Mouse (Mus musculus): ENCODE results near the gene Gab3.
A peak's percentile ranks its signal among the peaks of the same experiment; 100 is the strongest.

Gab3 gene

DNA sequence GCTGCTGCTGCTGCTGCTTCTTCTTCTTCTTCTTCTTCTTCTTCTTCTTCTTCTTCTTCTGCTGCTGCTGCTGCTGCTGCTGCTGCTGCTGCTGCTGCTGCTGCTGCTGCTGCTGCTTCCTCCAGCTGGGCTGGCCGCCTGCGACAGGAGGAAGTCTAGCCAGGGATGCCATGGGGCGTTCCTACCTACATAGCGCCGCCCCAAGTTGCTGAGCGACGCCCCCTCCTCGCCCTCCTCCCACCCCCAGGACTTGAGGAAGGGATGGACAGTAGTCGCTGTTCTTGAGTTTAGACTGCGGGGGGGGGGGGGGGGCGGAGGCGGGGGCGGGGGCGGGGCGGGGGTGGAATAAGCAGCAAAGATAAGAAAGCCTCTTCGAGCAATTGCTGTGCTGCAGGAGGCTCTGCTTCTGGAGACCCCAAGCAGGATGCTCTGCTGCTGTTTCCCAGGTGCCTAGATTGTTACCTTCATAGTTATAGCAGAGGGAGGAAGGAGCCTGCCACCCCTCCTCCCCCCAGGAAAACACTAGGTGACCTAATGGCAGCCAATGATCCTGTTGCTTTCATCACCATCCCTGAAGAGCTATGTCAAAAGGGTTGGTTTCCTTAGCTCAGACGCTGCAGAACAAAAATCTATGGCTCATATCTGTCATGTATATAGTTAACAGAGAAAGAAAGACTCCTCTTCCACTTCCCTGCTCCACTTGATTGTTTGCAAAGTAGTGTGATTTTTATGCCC lies at the start of gene Gab3:
TSS of gene Gab3 (minus strand) at position 685 of the 735 bp plus-strand sequence.
- peak; percentile 9 for DNase-seq (ENCODE audit: low spot score in 2 of 2)

DNA sequence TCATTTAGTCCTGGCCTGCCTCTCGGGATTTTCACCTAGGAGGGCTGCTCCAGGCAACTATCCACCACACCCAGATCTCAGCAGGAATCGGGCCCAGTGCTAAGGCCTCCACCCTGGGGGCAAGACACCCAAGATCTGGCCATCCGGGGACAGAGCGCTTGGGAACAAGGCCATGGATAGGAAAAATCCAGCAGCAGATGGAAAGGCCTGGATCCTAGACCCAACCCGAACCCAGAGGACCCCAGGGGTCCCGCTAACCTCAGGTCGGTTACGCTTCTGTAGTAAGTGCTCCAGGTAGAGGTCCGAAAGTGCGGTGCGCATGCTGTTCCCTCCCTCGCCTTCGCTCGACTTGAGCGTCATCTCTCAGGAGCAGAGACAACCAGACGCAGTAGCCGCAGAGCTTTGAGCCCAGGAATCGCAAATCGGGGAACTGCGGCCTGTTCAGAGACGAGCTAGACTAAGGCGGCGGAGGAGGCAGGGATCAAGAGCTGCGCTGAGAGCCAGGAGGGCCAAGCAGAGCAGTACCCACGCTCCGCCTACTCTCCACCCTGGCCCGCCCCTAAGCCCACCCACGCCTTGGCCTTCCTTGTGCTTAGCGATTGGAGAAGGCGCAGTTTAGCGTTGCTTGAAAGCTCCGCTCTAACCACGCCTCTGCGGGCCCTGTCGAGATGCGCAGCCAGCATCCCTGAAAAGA lies 45.4 kb upstream of the Gab3 start, which contains the start of gene Mpp1:
TSS of gene Mpp1 (minus strand) at position 550 of the 694 bp plus-strand sequence.
- DNase-seq (ENCODE audit: low spot score in 2 of 2), result peak; percentile 26 to 36

DNA sequence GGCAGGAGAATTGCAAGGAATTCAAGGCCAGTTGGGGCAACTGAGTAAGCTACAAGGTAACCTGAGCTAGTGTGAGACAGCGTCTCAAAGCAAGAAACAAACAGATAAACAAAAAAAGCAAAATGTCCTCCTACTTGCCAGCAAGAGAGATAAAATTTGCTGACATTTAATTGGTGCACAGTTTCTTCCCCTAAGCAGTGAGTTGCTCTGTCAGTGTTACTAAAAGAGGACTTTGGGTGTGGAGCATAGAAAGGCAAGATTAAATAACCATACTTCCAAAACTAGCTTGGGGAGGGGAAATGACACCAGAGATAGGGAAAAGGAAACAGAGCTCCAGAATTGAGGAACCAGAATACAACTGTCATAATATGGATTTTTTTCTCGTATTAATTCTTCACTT lies 44.2 kb upstream of the Gab3 start:
- no peak for DNase-seq (ENCODE audit: low spot score in 2 of 2)

GRCm38 (mm10) chrX:75128333-75128980 lies 43.2 kb upstream of the Gab3 start:
- DNase-seq (ENCODE audit: low spot score in 2 of 2), result no peak

GRCm38 (mm10) chrX:75126893-75127292 lies 41.6 kb upstream of the Gab3 start:
- no peak for DNase-seq (ENCODE audit: low spot score in 2 of 2)

GRCm38 (mm10) chrX:75125606-75126005 lies 40.3 kb upstream of the Gab3 start:
- no peak for DNase-seq (ENCODE audit: low spot score in 2 of 2)

- DNase-seq (ENCODE audit: low spot score in 2 of 2), result no peak
Measured at GRCm38 (mm10) chrX:75115550-75115949, 30.3 kb upstream of the Gab3 start.

GRCm38 (mm10) chrX:75102293-75102692 lies 17.0 kb upstream of the Gab3 start:
- no peak for DNase-seq (ENCODE audit: low spot score in 2 of 2)

- DNase-seq (ENCODE audit: low spot score in 2 of 2), result no peak
Measured at GRCm38 (mm10) chrX:75098799-75099198, 13.5 kb upstream of the Gab3 start.

DNA sequence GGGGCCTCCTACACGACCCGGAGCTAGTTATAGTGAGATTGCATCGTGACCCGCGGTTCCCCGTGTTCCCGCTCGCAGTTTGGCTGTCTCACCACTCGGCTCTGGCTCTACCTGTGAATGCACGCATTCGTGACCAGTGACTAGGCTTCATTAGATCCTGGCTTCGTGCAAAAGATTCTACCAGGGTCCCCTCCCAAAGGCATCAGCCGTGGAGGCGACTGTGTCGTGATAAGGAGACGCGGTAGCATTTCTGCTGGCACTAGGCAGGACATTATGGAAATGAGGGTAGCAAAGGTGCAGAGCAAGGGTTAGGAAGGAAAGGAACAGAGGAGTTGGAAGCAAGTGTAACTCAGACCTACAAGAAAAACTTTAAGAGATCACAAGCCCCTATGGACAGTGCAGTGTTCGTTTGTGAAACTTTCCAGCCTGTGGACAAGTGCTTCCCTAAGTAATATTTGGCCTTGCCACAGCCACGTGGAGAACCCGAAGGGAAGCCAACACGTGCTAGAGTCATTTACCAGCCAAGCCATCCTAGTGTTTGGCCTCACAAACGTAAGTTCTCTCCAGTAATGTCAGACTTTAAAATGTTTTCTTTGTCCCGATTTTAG lies 11.0 kb upstream of the Gab3 start:
- DNase-seq (ENCODE audit: low spot score in 2 of 2), result no peak

GRCm38 (mm10) chrX:75095369-75096162 lies 10.3 kb upstream of the Gab3 start, which contains the start of gene Dkc1:
Gene Dkc1 (plus strand): TSS chrX:75095854.
- peak; percentile 57 to 61 for DNase-seq (ENCODE audit: low spot score in 2 of 2)

GRCm38 (mm10) chrX:75085654-75086053 lies 396 bp upstream of the Gab3 start:
- DNase-seq (ENCODE audit: low spot score in 2 of 2), result no peak

- peak in 1 of 2 experiments; percentile 4 for DNase-seq (ENCODE audit: low spot score in 2 of 2)
Measured at GRCm38 (mm10) chrX:75083982-75084773, 1.1 kb downstream of the Gab3 start.

DNA sequence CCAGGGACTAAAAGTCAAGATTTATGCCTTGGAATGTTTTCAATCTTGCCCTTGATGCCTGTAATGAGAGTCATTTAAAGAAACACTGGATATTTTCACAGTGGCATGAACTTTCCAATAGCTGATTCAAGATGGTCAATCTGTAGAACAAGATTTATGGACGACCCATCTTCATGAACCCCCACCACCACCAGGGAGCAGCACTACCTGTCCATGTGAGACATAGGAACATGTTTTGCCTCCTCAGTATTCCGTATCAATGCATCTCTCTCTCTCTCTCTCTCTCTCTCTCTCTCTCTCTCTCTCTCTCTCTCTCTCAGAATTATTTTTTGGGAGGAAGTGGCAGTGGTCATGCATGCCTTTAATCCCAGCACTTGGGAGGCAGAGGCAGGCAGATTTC lies 2.9 kb downstream of the Gab3 start:
- no peak for DNase-seq (ENCODE audit: low spot score in 2 of 2)

- DNase-seq (ENCODE audit: low spot score in 2 of 2), result no peak
Measured at GRCm38 (mm10) chrX:75056120-75056775, 29.0 kb downstream of the Gab3 start.

- no peak for DNase-seq (ENCODE audit: low spot score in 2 of 2)
Measured at GRCm38 (mm10) chrX:75046921-75047635, 38.2 kb downstream of the Gab3 start.

DNA sequence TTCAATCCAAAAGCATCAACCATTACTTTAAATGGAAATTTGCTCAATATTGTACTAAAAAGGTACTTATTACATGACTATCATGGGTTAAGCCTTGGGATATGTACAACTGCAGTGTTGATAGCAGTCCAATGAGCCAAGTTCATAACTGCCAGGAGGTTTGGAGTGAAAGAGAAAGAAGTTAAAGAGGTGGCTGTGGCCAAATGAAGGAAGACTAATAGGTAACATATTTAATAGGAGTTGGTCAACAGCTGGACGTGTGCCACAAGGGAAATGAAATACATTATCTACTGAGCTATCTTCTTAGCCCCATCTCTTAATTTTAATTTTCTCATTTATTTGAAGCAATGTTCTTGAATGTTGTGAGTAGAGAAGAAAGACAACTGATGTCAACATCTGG lies 39.3 kb downstream of the Gab3 start:
- no peak for DNase-seq (ENCODE audit: low spot score in 2 of 2)

DNA sequence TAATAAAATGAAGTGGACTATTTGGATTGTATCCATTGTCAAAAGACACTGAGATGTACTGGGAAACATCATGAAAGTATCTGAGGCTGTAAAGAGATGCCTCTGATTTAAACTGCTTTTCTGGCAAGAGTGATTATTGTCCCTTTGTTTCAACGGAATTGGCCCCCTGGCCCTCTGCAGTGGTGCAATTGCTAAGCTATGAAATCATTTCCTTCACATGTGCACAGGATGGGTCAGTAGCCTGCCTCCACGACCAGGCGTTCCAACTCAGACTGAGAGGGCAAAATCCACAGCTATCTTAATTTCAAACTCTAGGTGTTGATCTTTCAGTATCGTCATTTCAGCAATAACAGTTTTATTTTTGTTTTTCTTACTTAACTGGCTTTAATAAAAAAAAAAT lies 40.7 kb downstream of the Gab3 start:
- no peak for DNase-seq (ENCODE audit: low spot score in 2 of 2)

- DNase-seq (ENCODE audit: low spot score in 2 of 2), result no peak
Measured at GRCm38 (mm10) chrX:75036626-75037025, 48.6 kb downstream of the Gab3 start.

Measured in frontal cortex, postnatal 25 days (tissue).